Mouse (Mus musculus): Measurements from ENCODE around the gene Grik3.

DNA sequence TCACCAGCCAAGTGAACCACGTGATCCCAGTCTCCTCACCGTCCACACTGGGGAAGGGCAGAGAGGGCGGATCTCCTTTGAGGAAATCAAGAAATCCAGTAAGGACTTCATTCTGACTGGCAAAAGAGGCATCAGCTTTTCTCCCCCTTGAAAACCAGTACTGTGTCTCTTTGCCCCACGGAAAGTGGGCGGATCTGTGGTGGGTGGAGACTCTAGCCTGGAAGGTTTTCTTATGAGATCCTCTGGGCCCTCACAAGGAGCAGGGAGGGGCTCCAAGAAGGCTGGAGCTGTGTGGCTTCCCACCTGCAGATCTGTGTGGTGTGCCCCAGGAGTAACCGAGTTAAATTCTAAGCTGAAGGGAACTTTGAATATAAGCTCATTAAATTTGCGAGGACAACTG is 32.4 kb downstream of the Grik3 start:
- TF ChIP-seq CTCF (IDR thresholded peaks at IDR 0.05; ENCODE audit: low read depth) (no peak), EP300 (optimal IDR thresholded peaks at IDR 0.05) (no peak)
